Mouse (Mus musculus) heart, postnatal 0 days (tissue): ENCODE results near the gene Tiam1.

Source experiments
- CTCF ChIP-seq: IDR thresholded peaks from 2 replicates; pipeline ENCODE4 v1.5.1; 2016; ENCODE audit warnings: antibody characterized with exemption, control low read depth, low read depth
- EP300 ChIP-seq: IDR thresholded peaks from 2 replicates; pipeline ENCODE4 v1.6.1; 2016; ENCODE audit warnings: antibody characterized with exemption, low read depth

GRCm38 (mm10) chr16:89867212-89867829 is 276.2 kb downstream of the Tiam1 start:
- no peak for TF ChIP-seq EP300
- no peak for TF ChIP-seq CTCF
